Mouse (Mus musculus): ENCODE measurements at regions not wholly inside any gene's neighbourhood (a gene's known extent, or its start where the extent isn't known, plus 50 kb on each side); places are given as distances from the start of the nearest gene placed in this dataset.

GRCm38 (mm10) chr14:24939068-24939467 is 452.1 kb downstream of the Rps24 start:
- ATAC-seq (replicated peaks; ENCODE audit: poor library complexity) = no peak

DNA sequence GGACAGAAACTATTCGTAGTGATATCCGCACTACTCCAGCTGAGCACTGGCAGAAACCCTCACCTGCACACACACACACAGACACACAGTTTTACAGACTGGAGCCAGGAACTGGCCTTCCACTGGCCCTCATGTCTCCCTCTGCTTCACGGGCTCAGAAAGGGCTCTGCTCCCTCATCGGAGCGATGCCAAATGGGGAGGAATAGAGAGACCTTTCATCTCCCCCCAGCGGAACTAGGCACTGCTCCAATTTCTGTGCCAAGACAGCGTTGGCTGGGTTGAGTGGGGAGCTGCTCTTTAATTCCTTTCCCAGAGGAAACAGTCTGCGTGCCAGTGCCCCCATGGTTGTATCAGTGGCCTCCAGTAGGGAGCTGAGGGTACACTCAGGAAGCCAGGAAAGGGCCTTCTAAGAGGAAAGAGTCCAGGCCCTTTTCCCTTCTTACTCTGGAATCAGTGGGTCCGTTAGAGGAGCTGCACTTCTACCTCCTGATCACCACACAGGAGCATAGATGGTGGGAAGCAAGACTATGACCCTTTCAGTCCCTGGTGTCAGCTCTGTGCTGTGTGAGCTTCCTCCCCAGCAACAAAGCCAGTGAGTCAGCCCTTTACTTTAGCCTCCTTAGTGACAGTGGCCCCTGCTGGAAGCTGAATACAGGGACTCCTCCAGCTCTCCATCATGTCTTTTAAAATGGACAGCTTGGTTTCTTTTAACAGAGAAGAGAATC is 452.7 kb downstream of the Rps24 start:
- ATAC-seq (replicated peaks; ENCODE audit: poor library complexity) = no peak

DNA sequence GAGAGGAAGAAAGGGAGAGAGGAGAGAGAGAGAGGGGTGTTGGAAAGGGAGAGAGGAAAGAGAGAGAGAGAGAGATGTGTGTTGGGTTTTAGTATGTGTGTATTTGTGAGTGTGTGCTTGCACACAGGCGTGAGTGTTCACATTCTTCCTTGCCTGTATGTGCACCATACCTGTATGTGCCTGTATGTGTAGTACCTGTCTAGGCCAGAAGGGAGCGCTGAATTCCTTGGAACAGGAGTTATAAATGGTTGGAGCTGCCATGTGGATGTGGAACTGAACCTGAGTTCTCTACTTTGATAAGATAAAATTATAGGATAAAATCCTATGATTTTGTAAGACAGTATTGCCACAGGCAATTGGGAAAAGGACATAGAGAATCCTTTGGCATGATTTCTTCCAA is 458.8 kb downstream of the Rps24 start:
- no peak; the same call in 1 of the 2 replicates for ATAC-seq (replicated peaks; ENCODE audit: poor library complexity)

DNA sequence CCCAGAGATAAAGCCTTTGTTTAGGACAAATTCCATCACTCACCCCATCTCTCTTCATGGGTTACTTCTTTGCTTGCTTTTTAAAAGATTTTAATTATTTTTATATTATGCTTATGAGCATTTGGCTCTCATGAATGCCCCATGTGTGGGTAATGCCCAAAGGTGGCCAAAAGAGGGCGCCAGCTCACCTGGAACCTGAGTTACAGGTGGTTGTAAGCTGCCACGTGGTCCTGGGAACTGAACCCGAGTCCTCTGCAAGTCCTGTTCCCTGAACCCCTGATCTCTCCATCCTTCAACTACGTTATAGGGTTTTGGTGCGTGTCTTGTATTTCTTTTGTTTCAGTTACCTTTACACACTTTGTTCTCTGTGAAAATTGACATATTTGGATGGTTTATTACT is 460.2 kb downstream of the Rps24 start:
- ATAC-seq (replicated peaks; ENCODE audit: poor library complexity) = no peak

- ATAC-seq (replicated peaks; ENCODE audit: poor library complexity) = no peak
These were observed 469.0 kb downstream of the Rps24 start for GRCm38 (mm10) chr14:24955891-24956410.

GRCm38 (mm10) chr14:24956528-24957210 is 469.7 kb downstream of the Rps24 start:
- ATAC-seq (replicated peaks; ENCODE audit: poor library complexity) = no peak

GRCm38 (mm10) chr14:24957392-24957791 is 470.5 kb downstream of the Rps24 start:
- ATAC-seq (replicated peaks; ENCODE audit: poor library complexity) = peak; percentile 23; the same call in 1 of the 2 replicates

DNA sequence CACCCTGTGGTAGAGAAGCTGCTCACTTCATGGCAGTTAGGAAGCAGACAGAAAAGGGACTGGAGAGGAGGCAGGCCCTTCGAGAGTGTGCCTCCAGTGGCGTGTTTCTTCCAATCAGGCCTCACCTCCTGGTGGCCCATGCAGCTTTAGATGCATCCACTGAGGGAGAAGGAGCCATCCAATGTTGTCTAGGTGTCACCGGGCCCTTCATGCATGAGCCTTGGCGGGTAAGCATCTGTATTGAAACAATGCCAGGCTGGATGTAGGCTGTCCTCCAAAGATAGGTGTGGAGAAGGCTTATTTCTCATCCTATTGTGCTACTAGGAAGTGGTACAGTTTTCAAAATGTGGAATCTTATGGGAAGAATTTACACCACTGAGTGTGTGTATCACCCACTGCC is 471.9 kb downstream of the Rps24 start:
- no peak for ATAC-seq (replicated peaks; ENCODE audit: poor library complexity)

GRCm38 (mm10) chr14:24959401-24959800 is 472.5 kb downstream of the Rps24 start:
- no peak for ATAC-seq (replicated peaks; ENCODE audit: poor library complexity)

GRCm38 (mm10) chr14:24960082-24960482 is 473.2 kb downstream of the Rps24 start:
- ATAC-seq (replicated peaks; ENCODE audit: poor library complexity) = no peak

DNA sequence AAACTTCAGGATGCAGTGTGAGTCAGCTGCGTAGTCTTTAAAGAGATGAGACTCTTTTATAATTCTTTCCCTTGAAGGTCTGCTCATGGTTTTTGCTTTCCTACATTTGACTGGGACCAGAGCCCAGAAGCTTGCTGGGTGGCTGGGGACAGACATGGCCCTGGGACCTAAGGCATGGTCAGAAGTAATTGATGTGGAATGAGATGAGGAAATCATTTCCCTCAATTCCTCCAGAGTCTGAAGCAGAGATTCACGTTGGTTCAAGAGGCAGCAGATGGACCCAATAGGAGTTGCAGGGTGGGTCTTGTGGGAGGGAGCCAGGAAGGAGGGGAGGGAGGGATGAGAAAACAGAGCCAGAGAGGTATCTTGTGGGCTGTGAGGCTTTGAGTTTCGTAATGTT is 473.9 kb downstream of the Rps24 start:
- no peak for ATAC-seq (replicated peaks; ENCODE audit: poor library complexity)

DNA sequence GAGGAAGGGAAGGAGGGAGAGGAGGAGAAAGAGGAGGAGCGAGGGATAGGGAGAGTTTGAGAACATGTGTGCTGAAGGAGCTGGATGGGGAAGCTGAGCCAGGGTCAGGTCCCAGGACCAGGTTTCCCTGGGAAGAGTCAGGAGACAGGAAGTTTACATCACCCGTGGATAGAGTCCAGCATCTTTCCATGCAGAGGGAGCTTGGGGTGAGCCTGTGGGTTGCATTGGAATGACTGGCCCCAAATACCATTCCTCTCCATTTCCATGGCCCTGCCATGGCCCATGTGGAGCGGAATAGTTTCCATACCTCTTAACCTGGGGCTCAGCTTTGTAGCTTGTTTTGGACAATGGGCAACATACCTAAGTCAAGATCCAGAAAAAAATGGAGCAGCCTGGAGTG is 474.8 kb downstream of the Rps24 start:
- no peak for ATAC-seq (replicated peaks; ENCODE audit: poor library complexity)

GRCm38 (mm10) chr14:24969584-24969983 is 482.7 kb downstream of the Rps24 start:
- no peak for ATAC-seq (replicated peaks; ENCODE audit: poor library complexity)

- ATAC-seq (replicated peaks; ENCODE audit: poor library complexity) = no peak
These were observed 485.4 kb downstream of the Rps24 start for GRCm38 (mm10) chr14:24972357-24972756.

- ATAC-seq (replicated peaks; ENCODE audit: poor library complexity) = no peak
These were observed 485.9 kb upstream of the Zmiz1 start for GRCm38 (mm10) chr14:24973039-24973438.

GRCm38 (mm10) chr14:24973591-24973990 is 485.4 kb upstream of the Zmiz1 start:
- no peak for ATAC-seq (replicated peaks; ENCODE audit: poor library complexity)

GRCm38 (mm10) chr14:24982489-24982888 is 476.5 kb upstream of the Zmiz1 start:
- no peak for ATAC-seq (replicated peaks; ENCODE audit: poor library complexity)

DNA sequence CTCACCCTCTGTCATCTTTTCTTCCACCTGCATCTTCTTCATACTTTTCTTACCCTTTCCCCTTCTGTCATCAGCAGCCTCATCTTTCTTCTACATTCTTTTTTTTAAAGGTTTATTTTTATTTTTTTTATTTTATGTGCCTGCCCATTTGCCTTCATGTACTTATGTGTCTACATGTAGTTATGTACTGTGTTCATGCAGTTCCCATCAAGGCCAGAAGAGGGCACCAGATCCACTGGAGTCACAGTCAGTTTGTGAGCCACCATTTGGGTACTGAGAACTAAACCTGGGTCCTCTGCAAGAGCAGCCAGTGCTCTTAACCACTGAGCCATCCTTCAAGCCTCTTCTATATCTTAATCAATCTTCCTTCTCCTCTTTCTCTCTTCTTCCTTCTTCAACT is 475.7 kb upstream of the Zmiz1 start:
- ATAC-seq (replicated peaks; ENCODE audit: poor library complexity) = no peak

DNA sequence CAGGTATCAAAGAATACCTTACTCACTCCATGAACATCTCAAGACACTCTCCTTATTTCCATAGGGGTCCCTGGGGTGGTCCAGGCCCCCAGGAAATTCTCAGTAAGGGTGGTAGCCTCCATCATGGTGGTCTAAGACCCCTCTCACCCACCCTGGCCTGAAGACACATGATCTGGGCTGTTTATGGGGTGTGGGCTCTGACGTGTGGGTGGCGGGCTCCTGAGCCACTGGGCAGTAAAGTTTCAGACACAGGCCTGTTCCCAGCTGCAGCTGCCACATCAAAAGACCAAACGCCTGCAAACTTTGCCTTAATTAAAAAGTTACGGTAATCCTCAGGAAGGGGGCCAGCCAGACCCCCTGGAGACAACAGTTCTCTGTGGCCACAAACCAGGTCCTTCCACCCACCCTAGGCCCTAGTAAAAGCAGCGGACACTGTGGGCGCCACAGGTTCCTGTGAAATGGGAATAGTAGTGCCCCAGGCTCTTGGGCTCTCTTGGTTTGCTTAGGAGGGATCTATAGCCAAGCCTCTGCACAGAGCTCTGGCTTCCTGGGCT is 473.1 kb upstream of the Zmiz1 start:
- no peak for ATAC-seq (replicated peaks; ENCODE audit: poor library complexity)

- no peak for ATAC-seq (replicated peaks; ENCODE audit: poor library complexity)
These were observed 472.6 kb upstream of the Zmiz1 start for GRCm38 (mm10) chr14:24986404-24986803.

- ATAC-seq (replicated peaks; ENCODE audit: poor library complexity) = no peak
These were observed 465.0 kb upstream of the Zmiz1 start for GRCm38 (mm10) chr14:24993751-24994658.
